Mouse (Mus musculus): ENCODE measurements at regions not wholly inside any gene's neighbourhood (a gene's known extent, or its start where the extent isn't known, plus 50 kb on each side); places are given as distances from the start of the nearest gene placed in this dataset.

GRCm38 (mm10) chr7:137552551-137553198 is 115.3 kb downstream of the Glrx3 start:
- TF ChIP-seq POLR2A (IDR thresholded peaks at IDR 0.05; ENCODE audit: control insufficient read depth, extremely low read depth, insufficient read depth, low read length, poor library complexity) (no peak), CTCF (IDR thresholded peaks at IDR 0.05; ENCODE audit: borderline replicate concordance, control insufficient read depth, extremely low read depth, insufficient read depth, low read length, poor library complexity) (no peak)
